21 mouse cellular contexts compared by ENCODE assay signal in the genomic region with DNA sequence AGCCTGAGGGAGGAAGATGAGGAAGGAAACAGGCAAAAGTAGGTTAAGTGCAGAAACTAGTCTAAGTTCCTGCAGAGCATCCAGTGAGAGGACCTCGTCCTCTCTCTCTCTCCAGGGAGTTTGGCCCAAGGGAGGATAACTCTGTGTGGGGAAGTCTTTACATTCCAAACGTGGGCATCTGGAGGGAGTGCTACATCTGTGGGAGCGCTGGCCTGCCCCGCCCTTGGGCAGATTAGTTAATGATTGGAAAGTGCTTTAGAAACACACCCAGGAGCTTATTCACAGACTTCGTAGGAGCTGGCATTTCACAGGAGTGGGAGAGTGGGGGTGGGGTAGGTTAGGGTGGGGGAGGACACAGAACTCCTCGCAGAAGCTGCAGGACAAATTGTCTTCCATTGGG.
DNase-seq lines count a peak whose midpoint lies in the region; ATAC-seq and TF ChIP-seq lines count a peak whose summit lies in the region.
"Had no signal": no experiment of that assay in that cellular context is flagged by ENCODE, and none has a peak within 500 bp of the region (broad histone marks: within the 10 kb centered on the region; RNA-seq: fewer than 3 reads in every experiment).

No protein-coding gene starts in this region.

- 20% methylated on average over 6 of the region's 6 CpGs for WGBS in limb, embryonic 12.5 days
- WGBS in limb, embryonic 10.5 days, result 24% methylated on average over 6 of the region's 6 CpGs
- WGBS in intestine, embryonic 14.5 days, result 20% methylated on average over 6 of the region's 6 CpGs
- 19% methylated on average over 6 of the region's 6 CpGs for WGBS in stomach, postnatal 0 days
- WGBS in hindbrain, embryonic 13.5 days, result 22% methylated on average over 6 of the region's 6 CpGs

- no peaks in the 10 kb centered on the region for H3K27me3 ChIP-seq in limb, embryonic 12.5 days
- no peaks in the 10 kb centered on the region for H3K27me3 ChIP-seq in limb, embryonic 10.5 days (ENCODE audit: low read depth, poor library complexity, severe bottlenecking)
- no peaks in the 10 kb centered on the region for H3K27me3 ChIP-seq in intestine, embryonic 14.5 days (replicated peaks; ENCODE audit: control insufficient read depth, insufficient read depth, low read length)
- no peaks in the 10 kb centered on the region for H3K27me3 ChIP-seq in stomach, postnatal 0 days (ENCODE audit: control insufficient read depth, insufficient read depth, low read length)
- no peaks in the 10 kb centered on the region for H3K27me3 ChIP-seq in hindbrain, embryonic 13.5 days
- H3K27me3 ChIP-seq: embryonic facial prominence, embryonic 12.5 days; lung, embryonic 15.5 days had no signal

- no peak overlapping the region for H3K4me3 ChIP-seq in limb, embryonic 12.5 days (replicated peaks)
- H3K4me3 ChIP-seq in limb, embryonic 10.5 days, result no peak overlapping the region
- H3K4me3 ChIP-seq in intestine, embryonic 14.5 days (ENCODE audit: low read depth, low read length), result no peak overlapping the region
- no peak overlapping the region for H3K4me3 ChIP-seq in stomach, postnatal 0 days (ENCODE audit: low read depth, low read length)
- no peak overlapping the region for H3K4me3 ChIP-seq in hindbrain, embryonic 13.5 days
- H3K4me3 ChIP-seq: embryonic facial prominence, embryonic 12.5 days; erythroblast, embryonic 14.5 days; heart, embryonic 10.5 days; hindbrain, embryonic 10.5 days; left cerebral cortex, adult 2 months; lung, embryonic 15.5 days; myocyte had no signal

- H3K4me2 ChIP-seq in limb, embryonic 12.5 days, result no peak overlapping the region
- peak overlapping the region; percentile 5 for H3K4me2 ChIP-seq in intestine, embryonic 14.5 days (ENCODE audit: low read length)
- 0 out of 2 replicates have a peak overlapping the region, but pooled peaks have one; percentile 14 for H3K4me2 ChIP-seq in stomach, postnatal 0 days (replicated peaks; ENCODE audit: low read depth)
- H3K4me2 ChIP-seq in hindbrain, embryonic 13.5 days, result no peak overlapping the region
- H3K4me2 ChIP-seq: embryonic facial prominence, embryonic 12.5 days; lung, embryonic 15.5 days had no signal

- no peak for TF ChIP-seq CTCF in stomach, postnatal 0 days (IDR thresholded peaks at IDR 0.05; ENCODE audit: low read depth)

- TF ChIP-seq EP300 in stomach, postnatal 0 days (optimal IDR thresholded peaks at IDR 0.05), result peak; percentile 64

- no peaks in the 10 kb centered on the region for H3K36me3 ChIP-seq in limb, embryonic 12.5 days
- H3K36me3 ChIP-seq in limb, embryonic 10.5 days, result no peaks in the 10 kb centered on the region
- H3K36me3 ChIP-seq in intestine, embryonic 14.5 days (ENCODE audit: control insufficient read depth, insufficient read depth, low read length), result no peaks in the 10 kb centered on the region
- H3K36me3 ChIP-seq in stomach, postnatal 0 days (ENCODE audit: control insufficient read depth, insufficient read depth, low read length), result no peaks in the 10 kb centered on the region
- H3K36me3 ChIP-seq in hindbrain, embryonic 13.5 days, result no peaks in the 10 kb centered on the region
- H3K36me3 ChIP-seq: embryonic facial prominence, embryonic 12.5 days; heart, embryonic 10.5 days; hindbrain, embryonic 10.5 days; lung, embryonic 15.5 days had no signal

- DNase-seq in limb, embryonic 10.5 days (ENCODE audit: low spot score), result no peak
- no peak for DNase-seq in intestine, embryonic 14.5 days (ENCODE audit: low spot score)
- peak; percentile 52 for DNase-seq in kidney, postnatal 14 days
- DNase-seq in stomach, postnatal 0 days (ENCODE audit: low spot score), result peak; percentile 64
- DNase-seq in liver, result no peak
- DNase-seq: adrenal gland, postnatal 10 days; cerebellum, adult 9-11 months; midbrain, embryonic 14.5 days; thymus, adult 2 months had no signal

- no peak overlapping the region for H3K27ac ChIP-seq in limb, embryonic 12.5 days
- H3K27ac ChIP-seq in limb, embryonic 10.5 days, result no peak overlapping the region
- H3K27ac ChIP-seq in intestine, embryonic 14.5 days (ENCODE audit: low read depth), result peak overlapping the region; percentile 59
- peak overlapping the region; percentile 78 for H3K27ac ChIP-seq in stomach, postnatal 0 days (replicated peaks)
- no peak overlapping the region for H3K27ac ChIP-seq in hindbrain, embryonic 13.5 days
- H3K27ac ChIP-seq: embryonic facial prominence, embryonic 12.5 days; heart, embryonic 10.5 days; hindbrain, embryonic 10.5 days; left cerebral cortex, adult 2 months; liver, embryonic 14.5 days; lung, embryonic 15.5 days had no signal

- no peak for ATAC-seq in limb, embryonic 12.5 days (ENCODE audit: insufficient number of reproducible peaks, insufficient read depth, low FRiP score, low TSS enrichment, low read depth)
- ATAC-seq in intestine, embryonic 14.5 days (replicated peaks; ENCODE audit: low FRiP score, low TSS enrichment, low read depth), result peak; percentile 36; the same call in 1 of the 2 replicates
- ATAC-seq in stomach, postnatal 0 days (ENCODE audit: low FRiP score, low TSS enrichment), result peak; percentile 50; the same call in 1 of the 2 replicates
- ATAC-seq in hindbrain, embryonic 13.5 days (ENCODE audit: low FRiP score), result no peak
- ATAC-seq: activated CD4-positive, CD25-positive, alpha-beta regulatory T cell, adult 4 months; forebrain, embryonic 16.5 days had no signal

- no peaks in the 10 kb centered on the region for H3K9me3 ChIP-seq in limb, embryonic 12.5 days
- no peaks in the 10 kb centered on the region for H3K9me3 ChIP-seq in limb, embryonic 10.5 days (replicated peaks)
- H3K9me3 ChIP-seq in intestine, embryonic 14.5 days (ENCODE audit: control insufficient read depth, low read length), result no peaks in the 10 kb centered on the region
- no peaks in the 10 kb centered on the region for H3K9me3 ChIP-seq in stomach, postnatal 0 days (ENCODE audit: control insufficient read depth, low read length)
- H3K9me3 ChIP-seq in hindbrain, embryonic 13.5 days, result no peaks in the 10 kb centered on the region
- H3K9me3 ChIP-seq: embryonic facial prominence, embryonic 12.5 days; heart, embryonic 10.5 days; hindbrain, embryonic 10.5 days had no signal

- peaks cover 20% of the 10 kb centered on the region for H3K4me1 ChIP-seq in limb, embryonic 12.5 days (replicated peaks)
- peaks cover 24% of the 10 kb centered on the region for H3K4me1 ChIP-seq in limb, embryonic 10.5 days
- H3K4me1 ChIP-seq in intestine, embryonic 14.5 days (replicated peaks; ENCODE audit: control insufficient read depth, insufficient read depth, low read length), result peaks cover 14% of the 10 kb centered on the region
- no peaks in the 10 kb centered on the region for H3K4me1 ChIP-seq in stomach, postnatal 0 days (replicated peaks; ENCODE audit: control insufficient read depth, insufficient read depth)
- peaks cover 14% of the 10 kb centered on the region for H3K4me1 ChIP-seq in hindbrain, embryonic 13.5 days (replicated peaks)

- H3K9ac ChIP-seq in limb, embryonic 12.5 days (replicated peaks), result 0 out of 2 replicates have a peak overlapping the region, but pooled peaks have one; percentile 13
- H3K9ac ChIP-seq in intestine, embryonic 14.5 days (ENCODE audit: low read length), result no peak overlapping the region
- no peak overlapping the region for H3K9ac ChIP-seq in stomach, postnatal 0 days (ENCODE audit: low read length)
- H3K9ac ChIP-seq in hindbrain, embryonic 13.5 days, result no peak overlapping the region
- H3K9ac ChIP-seq: embryonic facial prominence, embryonic 12.5 days; liver, embryonic 14.5 days; lung, embryonic 15.5 days had no signal

Comparison
In these comparisons a context has a peak if more than half of its experiments do, and no peak if none do; other contexts are left out.
1. ATAC-seq: peak in intestine, embryonic 14.5 days (single experiment) and stomach, postnatal 0 days (single experiment); none in limb, embryonic 12.5 days (single experiment) and hindbrain, embryonic 13.5 days (single experiment).
2. H3K27ac ChIP-seq: peak in intestine, embryonic 14.5 days (single experiment) and stomach, postnatal 0 days (single experiment); none in limb, embryonic 12.5 days (single experiment), limb, embryonic 10.5 days (single experiment) and hindbrain, embryonic 13.5 days (single experiment).
3. H3K4me2 ChIP-seq: peak in intestine, embryonic 14.5 days (single experiment) and stomach, postnatal 0 days (single experiment); none in limb, embryonic 12.5 days (single experiment) and hindbrain, embryonic 13.5 days (single experiment).
4. DNase-seq: peak in kidney, postnatal 14 days (single experiment) and stomach, postnatal 0 days (single experiment); none in limb, embryonic 10.5 days (single experiment), intestine, embryonic 14.5 days (single experiment) and liver (single experiment).